Mouse (Mus musculus): ENCODE measurements around the gene Slc38a4. TPM values are rescaled to one million over a fixed set of nuclear protein-coding genes. Genes with fewer than 3 reads are reported as not detected.

The Slc38a4 gene
- polyA plus RNA-seq, 1 experiment = not detected

DNA sequence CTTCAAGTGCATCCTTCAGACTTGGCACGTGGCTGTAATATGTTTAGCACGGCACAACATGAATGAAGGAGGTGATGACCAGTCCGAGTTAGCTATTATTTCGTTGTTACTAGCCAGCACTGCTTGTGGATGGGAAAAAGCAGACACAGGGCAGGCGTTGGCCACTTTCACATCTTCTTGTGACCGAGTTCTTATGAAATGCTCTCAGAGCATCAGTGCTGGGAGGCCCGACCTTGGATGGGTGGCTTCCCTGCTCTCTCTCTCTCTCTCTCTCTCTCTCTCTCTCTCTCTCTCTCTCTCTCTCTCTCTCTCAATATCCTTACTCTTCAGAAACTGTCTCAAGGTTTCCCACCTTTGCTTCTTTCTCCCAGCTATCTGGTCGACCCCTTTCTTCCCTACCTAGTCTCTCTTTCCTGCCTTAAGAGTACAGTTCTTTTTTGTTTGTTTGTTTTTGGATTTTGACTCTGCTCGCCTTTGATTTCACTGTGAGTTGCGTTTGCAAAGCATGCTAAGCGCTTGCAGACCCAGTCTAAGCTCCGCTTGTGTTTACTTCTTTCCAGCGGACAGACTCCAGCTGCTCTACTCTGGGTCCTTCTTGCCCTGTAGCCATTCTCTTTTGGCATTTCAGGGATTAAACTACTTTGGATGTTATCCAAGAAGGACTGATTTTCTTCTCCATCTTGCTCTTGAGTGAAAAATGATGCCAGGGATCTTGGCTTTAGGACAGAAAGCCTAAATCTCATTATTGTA lies 72.0 kb downstream of the Slc38a4 start:
- no peak for TF ChIP-seq GATA1 (IDR thresholded peaks at IDR 0.05; ENCODE audit: borderline replicate concordance, low read length)
- no peak for TF ChIP-seq FLI1 (IDR thresholded peaks at IDR 0.05; ENCODE audit: low read length)
- H3K36me3 ChIP-seq (replicated peaks; ENCODE audit: low read length) = no peaks in the 10 kb centered on the region
- H3K9me3 ChIP-seq = peaks cover 12% of the 10 kb centered on the region
- no peak overlapping the region for H3K4me3 ChIP-seq (replicated peaks)
- H3K27me3 ChIP-seq (replicated peaks) = no peaks in the 10 kb centered on the region
- H3K4me1 ChIP-seq = no peaks in the 10 kb centered on the region

DNA sequence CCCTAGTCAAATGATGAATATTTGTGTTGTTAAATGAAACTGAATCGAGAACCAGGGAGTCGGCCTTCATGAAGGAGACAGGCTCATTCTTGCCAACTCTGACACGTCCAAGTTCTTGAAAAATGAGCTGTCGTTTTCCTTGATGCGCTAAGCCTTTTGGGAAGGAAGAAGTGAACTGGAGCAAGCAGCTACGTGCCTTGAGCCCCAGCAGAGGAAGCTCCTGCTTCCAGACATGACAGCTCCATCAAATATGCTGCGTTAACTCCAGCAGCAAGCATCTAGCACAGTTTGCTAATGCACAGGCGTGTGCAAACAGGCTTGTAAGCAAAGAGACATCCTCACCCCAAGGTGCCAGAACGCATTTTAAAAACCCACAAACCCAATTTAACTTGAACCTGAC lies 80.6 kb downstream of the Slc38a4 start:
- Histone ChIP-seq H3K4me1 (no peaks in the 10 kb centered on the region), H3K36me3 (replicated peaks; ENCODE audit: low read length) (no peaks in the 10 kb centered on the region), H3K4me3 (replicated peaks) (no peak overlapping the region), H3K9me3 (peaks cover 38% of the 10 kb centered on the region), H3K27me3 (replicated peaks) (no peaks in the 10 kb centered on the region)
- no peak for TF ChIP-seq GATA1 (IDR thresholded peaks at IDR 0.05; ENCODE audit: borderline replicate concordance, low read length)
- no peak for TF ChIP-seq FLI1 (IDR thresholded peaks at IDR 0.05; ENCODE audit: low read length)

DNA sequence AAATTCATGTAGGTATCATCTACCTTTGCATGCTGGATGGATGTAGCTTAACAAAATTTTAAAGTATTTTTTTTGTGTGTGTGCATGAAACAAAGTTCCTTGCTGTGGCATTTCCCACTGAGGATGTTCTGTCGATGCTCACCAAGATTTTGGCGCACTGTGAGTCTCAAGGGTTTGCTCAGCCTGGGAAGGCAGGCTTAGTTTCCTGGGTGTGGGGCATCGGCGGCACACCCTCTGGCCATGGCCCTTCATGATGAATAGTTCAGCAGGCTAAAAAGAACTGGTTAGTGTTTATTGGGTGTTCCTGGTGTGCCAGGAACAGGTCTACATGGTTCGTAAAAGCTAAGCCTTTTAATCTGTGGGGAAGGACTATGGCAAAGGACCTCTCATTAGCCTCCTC lies 81.6 kb downstream of the Slc38a4 start:
- H3K27me3 ChIP-seq (replicated peaks) = no peaks in the 10 kb centered on the region
- peaks cover 38% of the 10 kb centered on the region for H3K9me3 ChIP-seq
- no peak for TF ChIP-seq FLI1 (IDR thresholded peaks at IDR 0.05; ENCODE audit: low read length)
- TF ChIP-seq GATA1 (IDR thresholded peaks at IDR 0.05; ENCODE audit: borderline replicate concordance, low read length) = no peak

DNA sequence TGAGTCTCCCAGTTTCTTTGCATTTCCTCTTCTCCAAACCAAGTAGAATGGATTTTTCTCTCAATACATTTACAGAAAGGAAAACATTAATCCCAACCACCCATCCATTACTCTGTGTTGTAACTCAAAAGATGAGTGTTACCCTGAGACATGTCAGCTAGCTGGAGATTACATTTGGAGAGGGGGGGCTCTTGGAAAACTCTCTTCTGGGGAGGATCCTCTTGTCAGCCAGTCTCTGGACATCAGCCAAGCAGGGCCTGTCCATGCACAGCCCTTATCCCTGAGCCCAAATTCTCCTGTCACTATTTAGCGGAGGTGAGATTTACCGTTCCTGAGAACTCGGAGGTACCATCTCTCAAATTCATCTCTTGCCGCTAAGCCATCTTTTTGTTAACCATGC lies 82.4 kb downstream of the Slc38a4 start:
- TF ChIP-seq GATA1 (IDR thresholded peaks at IDR 0.05; ENCODE audit: borderline replicate concordance, low read length) (no peak), FLI1 (IDR thresholded peaks at IDR 0.05; ENCODE audit: low read length) (no peak)
- H3K4me1 ChIP-seq = no peaks in the 10 kb centered on the region
- H3K4me3 ChIP-seq (replicated peaks) = no peak overlapping the region
- peaks cover 38% of the 10 kb centered on the region for H3K9me3 ChIP-seq
- no peaks in the 10 kb centered on the region for H3K27me3 ChIP-seq (replicated peaks)
- H3K36me3 ChIP-seq (replicated peaks; ENCODE audit: low read length) = no peaks in the 10 kb centered on the region

More for the DNA sequence above, 81.6 kb downstream of the Slc38a4 start:
- H3K36me3 ChIP-seq (replicated peaks; ENCODE audit: low read length) = no peaks in the 10 kb centered on the region
- no peaks in the 10 kb centered on the region for H3K4me1 ChIP-seq
- H3K4me3 ChIP-seq (replicated peaks) = no peak overlapping the region

DNA sequence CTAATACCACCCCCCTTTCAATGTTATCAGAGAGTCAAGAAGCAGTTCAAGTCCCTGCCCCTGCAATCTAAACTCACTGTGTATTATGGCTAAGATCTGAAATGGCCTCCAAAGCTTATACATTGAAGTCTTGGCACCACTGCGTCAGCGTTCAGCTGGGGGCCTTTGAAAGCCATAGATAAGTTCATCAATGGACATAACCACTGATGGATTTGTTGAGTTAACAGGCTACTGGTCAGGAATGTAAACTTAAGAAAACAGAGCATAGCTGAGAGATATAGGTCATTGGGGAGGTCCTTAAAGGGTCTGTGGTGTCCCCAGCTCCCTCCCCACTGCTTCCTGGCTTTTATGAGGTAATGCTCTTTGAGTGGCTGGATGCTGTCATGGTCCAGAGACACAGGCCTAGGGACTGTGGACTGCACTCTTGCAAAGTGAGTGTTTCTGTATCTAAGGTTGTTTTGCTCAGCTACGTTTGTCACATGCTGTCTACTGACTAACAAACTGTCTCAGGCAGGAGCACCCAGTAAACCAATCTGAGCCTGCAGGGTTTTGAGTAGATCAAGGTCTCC lies 83.0 kb downstream of the Slc38a4 start:
- Histone ChIP-seq H3K4me3 (replicated peaks) (no peak overlapping the region), H3K9me3 (peaks cover 38% of the 10 kb centered on the region), H3K36me3 (replicated peaks; ENCODE audit: low read length) (no peaks in the 10 kb centered on the region), H3K4me1 (no peaks in the 10 kb centered on the region), H3K27me3 (replicated peaks) (no peaks in the 10 kb centered on the region)
- TF ChIP-seq GATA1 (IDR thresholded peaks at IDR 0.05; ENCODE audit: borderline replicate concordance, low read length) = no peak
- no peak for TF ChIP-seq FLI1 (IDR thresholded peaks at IDR 0.05; ENCODE audit: low read length)

DNA sequence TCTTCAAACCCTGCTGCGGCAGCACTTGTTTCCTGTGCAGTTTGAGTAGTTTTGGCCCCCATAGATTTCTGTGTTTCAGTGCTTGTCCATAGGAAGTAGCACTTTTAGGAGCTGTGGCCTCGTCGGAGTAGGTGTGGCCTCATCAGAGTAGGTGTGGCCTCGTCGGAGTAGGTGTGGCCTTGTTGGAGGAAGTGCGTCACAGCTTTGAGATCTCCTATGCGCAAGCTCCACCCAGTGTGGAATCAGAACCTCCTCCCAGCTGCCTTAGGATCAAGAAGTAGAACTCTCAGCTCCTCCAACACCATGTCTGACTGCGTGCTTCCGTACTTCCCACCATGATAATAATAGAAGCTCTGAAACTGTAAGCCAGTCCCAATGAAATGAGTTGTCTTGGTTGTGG lies 83.8 kb downstream of the Slc38a4 start:
- Histone ChIP-seq H3K27me3 (replicated peaks) (no peaks in the 10 kb centered on the region), H3K4me3 (replicated peaks) (no peak overlapping the region), H3K4me1 (no peaks in the 10 kb centered on the region), H3K36me3 (replicated peaks; ENCODE audit: low read length) (no peaks in the 10 kb centered on the region), H3K9me3 (peaks cover 31% of the 10 kb centered on the region)
- TF ChIP-seq GATA1 (IDR thresholded peaks at IDR 0.05; ENCODE audit: borderline replicate concordance, low read length) (no peak), FLI1 (IDR thresholded peaks at IDR 0.05; ENCODE audit: low read length) (no peak)

DNA sequence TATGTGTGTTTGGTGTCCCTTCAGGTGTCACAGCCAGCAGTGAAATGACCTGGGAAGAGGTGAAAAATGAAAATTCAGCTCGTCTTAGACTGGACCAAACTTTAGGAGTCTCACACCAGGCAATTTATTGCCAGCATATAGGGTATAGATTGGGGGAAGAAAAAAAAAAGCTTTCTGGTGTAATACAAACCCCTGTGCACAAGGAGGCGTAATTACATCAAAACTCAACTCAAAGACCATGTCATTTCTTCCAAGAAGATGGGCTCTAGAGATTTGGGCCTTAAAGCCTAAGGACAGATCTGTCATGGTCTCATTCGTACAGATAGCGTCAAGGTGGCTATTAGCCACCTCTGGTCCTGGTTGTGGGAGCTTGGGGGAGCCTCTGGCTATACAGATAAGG lies 86.0 kb downstream of the Slc38a4 start:
- Histone ChIP-seq H3K27me3 (replicated peaks) (no peaks in the 10 kb centered on the region), H3K4me1 (no peaks in the 10 kb centered on the region), H3K36me3 (replicated peaks; ENCODE audit: low read length) (no peaks in the 10 kb centered on the region), H3K4me3 (replicated peaks) (no peak overlapping the region), H3K9me3 (peaks cover 22% of the 10 kb centered on the region)
- TF ChIP-seq GATA1 (IDR thresholded peaks at IDR 0.05; ENCODE audit: borderline replicate concordance, low read length) (no peak), FLI1 (IDR thresholded peaks at IDR 0.05; ENCODE audit: low read length) (no peak)

DNA sequence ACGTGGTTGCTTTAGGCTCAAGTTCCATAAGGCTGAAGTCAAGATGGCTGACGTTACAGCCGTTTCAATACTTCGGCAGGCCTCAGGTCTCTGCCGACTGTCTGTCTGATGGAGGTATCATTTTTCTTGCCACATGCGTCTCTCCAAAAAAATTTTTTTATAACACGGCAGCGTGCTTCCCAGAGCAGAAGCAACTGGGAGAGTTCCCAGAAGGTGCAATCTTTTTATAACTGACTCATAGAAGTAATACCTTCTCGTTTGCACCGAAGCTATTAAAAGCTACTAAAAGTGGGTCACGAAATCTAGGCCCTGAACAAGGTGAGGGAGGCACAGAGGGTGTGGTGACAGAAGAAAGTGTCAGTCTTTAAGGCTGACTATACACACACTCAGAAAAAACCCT lies 87.0 kb downstream of the Slc38a4 start:
- Histone ChIP-seq H3K4me3 (replicated peaks) (no peak overlapping the region), H3K36me3 (replicated peaks; ENCODE audit: low read length) (no peaks in the 10 kb centered on the region), H3K27me3 (replicated peaks) (no peaks in the 10 kb centered on the region), H3K9me3 (peaks cover 17% of the 10 kb centered on the region; the same call in 1 of the 2 replicates), H3K4me1 (no peaks in the 10 kb centered on the region)
- TF ChIP-seq GATA1 (IDR thresholded peaks at IDR 0.05; ENCODE audit: borderline replicate concordance, low read length) (no peak), FLI1 (IDR thresholded peaks at IDR 0.05; ENCODE audit: low read length) (no peak)

DNA sequence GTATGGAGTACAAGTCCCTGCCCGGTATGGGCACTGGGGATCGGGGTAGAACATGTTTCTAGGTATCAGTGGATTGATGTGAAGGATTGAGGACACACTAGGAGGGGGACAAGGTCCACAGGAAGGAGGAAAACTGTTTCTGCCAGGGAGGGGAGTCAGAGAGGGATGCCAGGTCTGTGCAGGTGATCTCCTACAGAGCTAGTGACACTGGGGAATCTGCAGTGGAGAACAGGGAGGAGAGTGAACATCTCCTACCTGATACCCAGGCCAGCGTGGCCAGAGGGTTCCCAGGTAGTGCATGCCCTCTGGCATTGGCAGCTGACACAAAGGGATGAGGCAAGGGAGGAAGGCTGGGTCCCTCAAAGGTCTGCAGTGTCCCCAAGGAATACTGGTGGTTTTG lies 89.4 kb downstream of the Slc38a4 start:
- Histone ChIP-seq H3K4me1 (no peaks in the 10 kb centered on the region), H3K36me3 (replicated peaks; ENCODE audit: low read length) (no peaks in the 10 kb centered on the region), H3K27me3 (replicated peaks) (no peaks in the 10 kb centered on the region), H3K9me3 (peaks cover 6% of the 10 kb centered on the region; the same call in 1 of the 2 replicates), H3K4me3 (replicated peaks) (no peak overlapping the region)
- TF ChIP-seq GATA1 (IDR thresholded peaks at IDR 0.05; ENCODE audit: borderline replicate concordance, low read length) (no peak), FLI1 (IDR thresholded peaks at IDR 0.05; ENCODE audit: low read length) (no peak)

DNA sequence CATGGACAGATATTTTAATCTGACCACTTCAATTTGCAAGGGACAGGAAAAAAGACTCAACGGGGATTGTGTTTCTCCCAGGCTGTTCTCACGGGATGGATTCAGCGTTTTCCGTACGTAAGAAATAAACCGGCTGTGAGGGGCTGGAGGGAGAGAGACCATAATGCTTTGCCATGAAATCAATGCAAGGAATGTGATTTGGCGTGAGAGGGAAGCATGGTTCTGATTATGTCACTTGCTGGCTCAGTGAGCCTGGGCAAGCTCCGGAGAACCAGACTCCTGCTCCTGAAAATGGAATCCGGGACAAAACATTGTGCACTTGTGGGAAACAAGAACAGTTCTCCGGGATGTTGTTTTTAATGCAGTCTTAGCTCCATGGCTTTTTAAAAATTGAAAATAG lies 92.0 kb downstream of the Slc38a4 start:
- H3K27me3 ChIP-seq (replicated peaks) = no peaks in the 10 kb centered on the region
- TF ChIP-seq GATA1 (IDR thresholded peaks at IDR 0.05; ENCODE audit: borderline replicate concordance, low read length) (no peak), FLI1 (IDR thresholded peaks at IDR 0.05; ENCODE audit: low read length) (no peak)
- H3K4me3 ChIP-seq (replicated peaks) = no peak overlapping the region
- H3K4me1 ChIP-seq = no peaks in the 10 kb centered on the region
- peaks cover 13% of the 10 kb centered on the region for H3K9me3 ChIP-seq
- no peaks in the 10 kb centered on the region for H3K36me3 ChIP-seq (replicated peaks; ENCODE audit: low read length)
